Mouse (Mus musculus) liver, embryonic 14.5 days (tissue): ENCODE data around the gene Fzd5.

ENCODE experiments used
- CTCF ChIP-seq: IDR thresholded peaks from 2 replicates; pipeline ENCODE4 v1.5.1; 2016; ENCODE audit warnings: antibody characterized with exemption, low read depth, control low read depth
- EP300 ChIP-seq: IDR thresholded peaks from 2 replicates; pipeline ENCODE4 v1.6.1; 2016; ENCODE audit warnings: antibody characterized with exemption, low read depth

DNA sequence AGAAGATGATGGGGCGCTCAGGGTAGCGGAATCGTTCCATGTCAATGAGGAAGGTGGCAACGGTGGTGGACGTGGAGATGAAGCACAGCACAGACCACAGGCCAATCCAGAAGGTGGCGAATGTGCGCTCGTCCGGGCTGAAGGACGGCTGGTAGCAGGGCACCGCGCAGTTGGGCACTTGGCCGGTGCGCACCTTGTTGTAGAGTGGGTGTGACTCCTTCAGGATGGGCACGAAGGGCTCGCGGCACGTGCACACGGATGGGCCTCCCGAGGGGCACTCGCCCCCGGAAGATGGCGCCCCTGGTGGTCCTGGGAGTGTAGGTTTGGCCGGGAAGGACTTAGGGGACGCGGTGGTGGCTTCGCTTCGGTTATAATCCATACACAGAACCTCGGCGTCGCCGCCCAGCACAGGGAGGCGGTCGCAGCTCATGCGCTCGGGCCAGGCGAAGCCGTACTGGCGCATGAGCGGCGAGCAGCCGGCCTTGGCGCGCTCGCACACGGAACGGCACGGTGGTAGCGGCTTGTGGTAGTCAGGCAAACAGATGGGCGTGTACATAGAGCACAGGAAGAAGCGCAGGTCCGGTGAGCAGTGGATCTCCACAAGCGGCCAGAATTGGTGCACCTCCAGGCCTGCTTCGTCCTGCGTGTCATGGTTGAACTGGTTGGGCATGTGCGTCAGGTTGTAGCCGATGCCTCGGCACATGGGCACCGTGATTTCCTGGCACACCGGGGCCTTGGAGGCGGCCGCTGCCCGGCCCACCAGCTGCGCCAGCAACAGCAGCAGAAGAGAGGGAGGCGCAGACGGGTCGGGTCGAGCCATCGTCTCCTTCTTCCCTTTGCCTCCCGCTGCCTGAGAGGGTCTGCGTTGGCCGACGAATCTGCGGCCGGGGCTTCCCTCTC lies 1.5 kb downstream of the Fzd5 start:
- TF ChIP-seq CTCF (peak; percentile 55), EP300 (no peak)
